Mouse (Mus musculus) left cerebral cortex, adult 18-20 months (tissue): ENCODE measurements around the gene Bahcc1. TPM values are rescaled to one million over a fixed set of nuclear protein-coding genes. Genes with fewer than 3 reads are reported as not detected.

ENCODE experiments used
- DNase-seq, 2 experiments: peaks; one replicate each; pipeline ENCODE4 v3.0.0; 2021 to 2022; ENCODE audit warnings: low spot score in 2 of 2, mixed read lengths in 1 of 2
- total RNA-seq, 2 experiments: library from RNA; stranded (reverse); gene quantifications; 2 replicates each; pipeline ENCODE4 v1.2.3; 2021

Bahcc1 gene
- total RNA-seq, 2 experiments from 2014 or later, result 18.8 to 19.0 TPM

DNA sequence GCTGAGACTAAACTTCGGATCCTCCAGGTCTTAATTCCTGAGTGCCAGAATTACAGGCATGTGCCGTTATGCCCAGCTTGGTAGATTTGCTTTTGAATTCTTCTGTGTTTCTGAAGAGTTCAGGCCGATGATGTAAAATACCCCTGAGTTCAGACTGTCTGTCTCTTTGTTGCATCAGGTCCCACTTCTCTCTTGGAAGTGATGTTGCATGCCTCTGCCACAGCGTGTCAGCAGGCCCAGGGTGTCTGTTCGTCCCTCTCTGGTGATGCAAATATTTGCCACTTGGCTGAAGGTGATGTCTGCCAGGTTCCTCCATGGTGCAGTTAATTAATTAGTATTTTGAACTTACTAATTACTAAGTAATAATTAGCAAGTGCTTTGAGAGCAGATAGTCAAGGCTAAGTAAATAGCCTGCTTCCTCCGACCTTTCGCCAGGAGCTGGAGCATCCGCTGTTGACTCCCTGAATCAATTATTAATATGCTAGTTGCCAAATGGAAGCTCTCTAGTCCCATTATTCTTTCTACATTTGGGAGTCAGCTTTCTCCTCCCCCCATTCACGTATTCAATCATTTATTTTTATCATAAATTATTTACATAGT is 26.6 kb upstream of the Bahcc1 start:
- DNase-seq, result no peak

DNA sequence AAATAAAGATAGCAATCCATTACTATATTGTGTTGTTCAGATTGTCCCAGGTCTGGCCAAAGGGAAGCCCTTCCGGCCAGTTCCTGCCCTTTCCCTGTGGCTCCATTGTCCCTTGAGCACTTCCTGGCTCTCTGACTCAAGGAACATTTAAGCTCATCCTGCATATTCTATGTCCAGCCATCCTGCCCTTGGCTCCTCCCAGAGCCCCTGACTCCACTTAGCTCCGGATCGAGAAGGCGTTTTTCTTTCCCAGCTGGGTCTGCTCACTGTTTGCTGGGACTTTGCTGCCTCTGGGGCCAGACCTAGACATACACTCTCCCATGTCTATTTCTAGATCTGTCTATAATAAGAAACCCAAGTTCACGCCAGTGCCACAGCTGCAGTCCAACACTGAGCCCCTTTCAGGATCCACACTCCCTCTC is 26.1 kb upstream of the Bahcc1 start:
- no peak for DNase-seq

DNA sequence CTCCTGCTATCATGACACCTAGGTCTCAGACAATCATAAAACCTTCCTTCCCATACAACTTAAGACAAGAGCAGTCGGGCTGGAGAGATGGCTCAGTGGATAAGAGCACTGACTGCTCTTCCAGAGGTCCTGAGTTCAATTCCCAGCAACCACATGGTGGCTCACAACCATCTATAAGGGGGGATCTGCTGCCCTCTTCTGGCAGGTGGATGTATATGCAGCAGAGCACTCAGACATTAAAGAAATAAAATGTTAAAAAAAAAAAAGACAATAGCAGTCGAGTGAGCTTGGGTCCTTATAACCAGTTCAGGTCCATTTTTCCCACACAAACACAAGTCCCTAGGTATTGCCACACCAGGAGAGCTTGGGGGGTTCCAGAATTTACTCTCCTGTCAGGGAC is 23.9 kb upstream of the Bahcc1 start:
- DNase-seq, result no peak

DNA sequence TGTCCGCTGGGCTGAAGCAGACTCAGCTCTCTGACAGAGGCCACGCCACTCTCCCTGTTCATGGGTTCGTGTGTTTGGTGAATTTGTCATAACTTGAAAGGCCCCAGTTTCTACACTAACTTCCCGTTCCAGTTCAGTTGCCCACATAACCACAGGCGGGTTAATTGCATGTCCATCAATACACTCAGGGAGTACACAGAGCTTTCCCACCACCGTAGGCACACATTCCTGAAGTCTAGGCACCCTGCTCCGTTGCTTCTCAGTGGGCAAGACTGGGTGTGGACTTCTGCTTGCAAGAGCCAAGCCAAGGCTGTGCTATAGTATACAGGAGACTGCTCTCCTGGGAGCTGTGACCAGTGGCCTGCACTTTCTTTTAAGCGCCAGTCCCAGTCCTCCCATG is 23.3 kb upstream of the Bahcc1 start:
- no peak for DNase-seq

DNA sequence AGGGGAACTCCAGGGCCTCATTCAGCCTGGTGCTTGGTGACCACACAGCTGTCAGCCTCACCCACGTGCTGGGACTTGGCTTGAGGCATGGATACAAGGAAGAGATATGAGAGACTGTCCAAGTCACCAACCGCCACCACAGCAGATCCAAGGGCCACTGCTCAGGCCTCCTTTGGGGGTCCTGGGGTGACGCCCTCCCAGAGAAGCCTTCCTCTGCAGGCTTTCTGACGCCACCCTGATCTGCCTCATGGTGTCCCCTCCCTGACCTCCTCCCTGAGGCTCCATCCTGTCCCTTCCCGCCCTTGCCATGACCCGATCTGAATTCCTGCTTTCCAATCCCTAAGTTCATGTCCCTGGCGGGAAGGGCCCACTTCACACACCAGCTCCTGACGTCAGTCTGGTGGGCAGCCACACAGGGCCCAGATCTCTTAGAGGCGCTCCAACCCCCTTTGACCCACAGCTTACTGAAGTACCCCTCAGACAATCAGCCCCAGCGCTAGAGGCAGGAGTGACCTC is 17.0 kb upstream of the Bahcc1 start:
- no peak for DNase-seq

DNA sequence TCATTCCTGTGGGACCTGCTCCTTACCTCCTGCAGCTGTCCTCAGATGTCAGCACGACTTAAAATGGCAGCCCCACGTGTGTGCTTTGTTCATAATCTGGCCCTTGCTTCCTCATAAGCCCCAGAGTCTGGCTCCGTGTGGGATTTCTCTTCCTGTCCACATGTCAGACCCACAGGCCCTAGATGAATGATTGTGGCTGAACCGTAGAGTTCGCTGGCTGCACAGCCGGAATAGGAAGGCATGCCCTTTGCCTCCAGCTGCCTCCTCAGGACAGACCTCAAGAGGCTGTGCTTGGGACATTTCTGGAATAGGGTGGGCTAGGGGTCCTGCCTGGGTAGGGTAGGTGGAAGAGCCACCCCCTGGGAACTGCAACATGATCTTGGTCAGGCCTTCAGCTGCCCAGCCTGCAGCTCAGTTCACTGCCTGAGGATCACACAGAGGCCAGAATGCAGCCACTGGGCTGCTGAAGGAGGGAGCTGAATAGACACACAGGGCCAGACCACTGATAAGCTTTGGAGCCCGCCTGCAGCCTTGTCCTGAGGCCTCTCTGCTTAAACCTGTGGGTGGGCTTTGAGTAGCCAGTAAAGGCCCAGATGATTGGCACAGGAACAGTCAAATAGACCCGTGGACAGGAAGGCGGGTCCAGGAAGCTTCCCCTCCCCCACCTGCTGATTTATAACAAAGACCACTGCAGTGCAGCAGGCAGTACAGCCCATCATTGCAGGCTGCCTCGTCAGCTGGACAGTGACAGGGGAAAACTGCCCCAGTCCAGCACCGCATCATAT is 16.0 kb upstream of the Bahcc1 start:
- DNase-seq, result no peak

DNA sequence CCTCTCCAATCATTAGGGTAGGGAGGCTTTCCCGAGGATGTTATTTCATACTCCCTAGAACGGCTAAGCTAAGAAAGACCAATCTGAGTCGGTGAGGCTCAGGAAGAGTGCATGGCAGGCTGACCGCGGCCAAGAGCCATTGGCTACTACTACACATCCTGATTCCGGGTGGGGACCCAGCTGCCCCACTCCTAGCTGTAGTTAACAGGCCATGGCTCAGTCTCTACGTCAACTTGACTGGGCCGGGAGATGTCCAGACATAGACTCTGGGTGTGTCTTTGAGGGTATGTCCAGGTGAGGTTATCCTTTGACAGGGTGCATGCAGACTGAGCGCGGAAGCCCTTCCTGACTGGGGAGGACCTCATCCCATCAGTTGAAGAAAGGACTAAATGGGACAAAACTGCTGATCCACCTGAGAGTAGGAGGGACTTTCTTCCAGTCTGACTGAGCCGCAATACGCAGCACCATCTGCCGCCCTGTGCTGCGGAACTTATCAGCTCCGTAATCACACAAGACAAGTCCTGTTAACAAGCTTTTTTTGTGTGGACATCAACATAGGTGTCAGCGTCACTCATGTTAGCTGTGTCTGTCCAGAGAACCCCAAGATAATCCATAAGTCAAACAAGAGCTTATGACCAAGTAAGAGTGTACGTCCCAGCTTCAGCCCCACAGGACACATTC is 14.4 kb upstream of the Bahcc1 start:
- no peak for DNase-seq

DNA sequence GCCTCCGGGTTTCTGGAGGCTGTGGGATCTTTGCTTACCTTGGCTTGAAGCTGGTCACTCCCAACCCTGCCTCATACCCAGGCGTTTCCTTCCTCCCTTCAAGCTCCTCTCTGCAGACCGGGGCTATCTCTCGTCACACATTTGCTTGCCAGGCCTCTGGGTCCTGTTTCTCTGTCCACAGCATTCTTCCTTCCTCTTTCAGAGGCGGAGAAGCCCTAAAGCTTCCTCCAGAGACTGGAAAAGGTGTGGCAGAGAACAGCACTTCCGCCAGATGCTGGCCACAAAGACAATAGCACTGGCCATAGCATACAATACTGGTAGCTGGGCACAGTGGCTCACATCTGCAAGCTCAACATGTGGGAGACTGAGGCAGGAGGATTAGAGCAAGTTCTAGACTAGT is 13.8 kb upstream of the Bahcc1 start:
- DNase-seq, result no peak

DNA sequence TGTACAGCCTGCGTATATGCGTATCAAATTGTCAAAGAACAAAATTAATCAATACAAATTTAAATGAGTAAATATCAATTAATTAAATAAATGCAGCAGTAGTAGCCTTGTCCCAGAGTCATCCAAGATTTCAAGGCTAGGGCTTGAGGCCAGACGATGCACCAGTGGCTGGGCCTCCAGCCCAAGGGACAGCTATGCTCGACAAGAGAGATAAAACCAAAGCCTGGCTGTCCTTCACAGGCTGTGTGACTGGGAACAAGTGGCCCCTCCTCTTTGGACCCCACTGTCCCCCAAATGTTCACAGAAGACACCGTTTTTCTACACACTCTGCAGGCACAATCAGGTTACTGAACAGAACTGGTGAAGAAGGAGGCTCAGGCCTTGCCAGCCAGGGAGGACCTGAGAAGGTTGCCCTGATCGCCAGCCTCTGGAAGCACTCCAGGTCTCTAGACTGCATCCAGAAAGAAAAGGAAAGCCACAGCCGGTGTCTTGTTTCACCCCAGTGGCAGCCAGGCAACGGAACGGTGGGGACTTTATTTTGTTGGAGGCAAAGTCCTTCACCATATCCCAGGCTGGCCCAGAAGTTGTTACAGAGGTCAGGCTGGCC is 12.7 kb upstream of the Bahcc1 start:
- no peak for DNase-seq

DNA sequence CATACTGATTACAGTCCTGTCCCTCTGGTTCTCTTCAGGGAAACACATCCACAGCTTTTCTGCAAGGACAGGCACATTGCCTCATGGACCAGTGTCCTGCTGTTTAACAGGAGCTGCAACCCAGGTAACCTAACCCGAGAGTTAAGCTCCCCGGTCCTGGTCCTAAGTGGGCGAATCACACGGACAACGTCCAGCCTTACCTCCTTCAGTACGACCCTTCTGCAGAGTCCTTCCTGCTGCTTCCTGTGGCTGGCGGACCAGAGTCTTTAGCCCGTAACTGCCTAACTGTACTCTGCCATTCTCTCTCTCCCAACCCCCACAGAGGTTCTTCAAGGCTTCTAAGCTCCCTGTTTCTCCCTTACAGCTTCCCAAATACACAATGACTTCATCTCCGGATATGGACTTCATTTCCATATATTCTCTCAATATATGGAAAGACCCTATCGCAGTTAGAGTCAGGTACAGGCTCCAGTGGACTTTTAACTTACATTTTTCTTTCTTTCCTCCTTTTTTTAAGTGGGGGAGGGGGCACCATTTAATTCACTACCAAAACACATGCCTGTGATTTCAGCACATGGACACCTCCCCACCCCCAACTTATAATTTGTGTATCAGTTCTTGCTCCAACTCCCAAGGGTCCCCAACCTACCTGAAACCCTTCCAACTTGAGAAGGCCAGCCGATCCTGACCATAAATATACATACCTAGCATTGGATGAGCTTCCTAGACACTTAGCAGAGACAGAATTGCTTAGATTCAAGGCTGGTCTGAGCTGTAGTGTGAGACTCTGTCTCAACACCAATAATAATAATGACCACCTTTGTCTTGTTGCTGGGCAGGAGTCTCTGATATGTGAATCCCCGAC is 11.6 kb upstream of the Bahcc1 start:
- no peak for DNase-seq

DNA sequence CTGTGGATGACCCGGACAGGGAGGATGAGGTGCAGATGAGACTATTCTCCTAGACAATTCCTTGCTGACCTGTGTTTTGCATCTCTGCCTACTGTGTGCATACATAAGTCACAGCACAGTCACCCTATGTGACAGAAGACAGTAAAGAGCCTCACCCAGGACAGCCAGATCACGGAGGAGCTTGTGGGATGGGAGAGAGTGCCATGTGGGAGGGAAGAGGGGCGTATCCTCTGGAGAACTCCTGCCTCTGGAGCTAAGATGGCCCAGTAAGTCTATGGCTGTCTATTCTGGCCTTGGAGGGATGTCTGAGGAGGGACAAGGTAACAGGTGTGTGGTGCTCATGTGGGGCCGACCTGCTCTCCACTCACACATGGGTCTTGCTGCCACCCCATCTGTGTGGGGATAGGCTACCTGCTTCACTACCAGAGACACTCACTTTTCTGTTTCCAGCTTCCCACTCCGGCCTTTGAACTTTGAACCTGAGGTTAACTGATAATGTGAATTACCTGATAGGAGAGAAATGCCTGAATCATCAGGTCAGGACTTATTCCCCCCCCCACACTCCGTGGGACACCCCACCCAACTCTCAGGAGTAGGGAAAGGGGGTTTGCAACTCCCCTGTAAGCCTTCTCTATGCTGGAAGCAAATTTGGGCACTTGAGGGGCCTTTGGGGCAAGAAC is 10.2 kb upstream of the Bahcc1 start:
- DNase-seq, result no peak

DNA sequence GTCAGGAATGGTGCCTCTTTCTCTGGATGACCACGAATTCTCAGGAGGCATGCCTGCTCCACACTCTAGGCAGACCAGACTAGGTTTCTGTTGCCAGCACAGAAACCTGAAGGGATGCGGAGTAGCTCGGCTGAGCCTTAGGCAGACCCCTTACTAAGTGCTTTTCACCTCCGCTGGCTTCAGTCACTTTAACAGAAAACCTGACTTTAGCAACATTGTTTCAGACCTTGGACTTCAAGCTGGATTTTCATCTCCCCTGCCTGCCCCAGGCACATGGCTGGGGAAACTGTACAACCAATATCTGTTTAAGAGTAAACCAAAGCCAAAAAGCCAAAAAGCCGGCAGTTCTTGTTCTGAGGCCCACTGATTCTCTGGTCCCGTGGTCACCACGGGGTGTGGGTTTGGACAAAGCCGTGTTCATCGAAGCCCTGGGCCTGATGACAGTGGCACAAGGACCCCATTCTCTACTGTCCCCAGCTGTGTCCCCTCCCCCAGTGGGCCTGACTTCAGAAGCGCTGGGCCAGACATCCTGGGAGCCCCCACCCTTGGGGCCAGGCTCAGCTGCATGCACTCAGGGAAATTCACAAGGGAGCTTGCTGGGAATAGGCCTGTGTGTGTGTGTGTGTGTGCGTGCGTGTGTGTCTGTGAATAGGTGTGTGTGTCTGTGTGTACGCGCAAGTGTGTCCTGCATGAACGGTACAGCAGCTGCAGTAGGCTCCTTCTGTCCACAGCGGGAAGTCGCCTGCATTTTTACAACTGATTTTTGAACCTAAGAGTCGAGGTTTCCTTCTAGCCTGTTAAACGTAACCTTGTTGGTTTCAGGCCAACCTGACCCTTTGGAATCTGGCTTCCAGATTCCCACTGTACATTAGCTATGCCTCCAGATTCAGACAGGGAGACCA is 8.9 kb upstream of the Bahcc1 start:
- peak; percentile 49 to 59 for DNase-seq

DNA sequence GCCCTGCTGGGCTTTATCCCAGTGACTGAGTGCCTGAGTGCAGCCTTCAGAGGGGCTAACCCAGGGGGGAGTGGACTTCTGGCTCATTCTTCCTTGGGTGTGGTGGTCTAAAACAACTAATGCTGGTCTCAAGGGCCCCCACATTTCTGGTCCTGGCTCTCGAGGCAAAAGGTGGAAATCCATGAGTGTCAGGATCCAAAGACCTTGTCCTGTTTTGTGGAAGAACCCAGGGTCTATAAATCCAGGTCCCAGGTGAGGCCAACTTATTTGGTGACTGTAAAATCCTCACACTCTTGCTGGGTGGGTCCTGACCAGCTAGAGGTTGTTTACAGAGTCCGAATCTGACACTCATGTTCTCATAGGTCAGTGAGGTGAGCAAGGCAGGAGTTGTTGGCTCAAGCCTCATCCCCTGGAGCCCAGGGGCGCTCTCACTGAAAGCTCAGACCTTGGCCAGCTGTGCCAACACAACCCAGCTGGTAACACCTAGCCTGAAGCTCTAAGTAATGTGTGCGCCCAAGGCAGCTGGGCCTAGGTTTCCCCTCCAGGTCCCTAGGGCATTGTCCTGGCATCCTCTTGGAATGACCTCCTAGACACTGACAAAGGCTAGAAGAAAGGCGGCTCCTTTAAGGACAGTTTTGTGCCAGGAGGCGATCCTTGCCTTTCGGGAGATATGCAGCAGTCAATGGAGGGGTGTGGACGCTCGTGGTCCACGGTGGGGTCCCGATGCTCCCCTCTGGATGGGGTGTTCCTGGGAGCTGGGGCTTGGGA is 8.1 kb upstream of the Bahcc1 start:
- DNase-seq, result no peak

DNA sequence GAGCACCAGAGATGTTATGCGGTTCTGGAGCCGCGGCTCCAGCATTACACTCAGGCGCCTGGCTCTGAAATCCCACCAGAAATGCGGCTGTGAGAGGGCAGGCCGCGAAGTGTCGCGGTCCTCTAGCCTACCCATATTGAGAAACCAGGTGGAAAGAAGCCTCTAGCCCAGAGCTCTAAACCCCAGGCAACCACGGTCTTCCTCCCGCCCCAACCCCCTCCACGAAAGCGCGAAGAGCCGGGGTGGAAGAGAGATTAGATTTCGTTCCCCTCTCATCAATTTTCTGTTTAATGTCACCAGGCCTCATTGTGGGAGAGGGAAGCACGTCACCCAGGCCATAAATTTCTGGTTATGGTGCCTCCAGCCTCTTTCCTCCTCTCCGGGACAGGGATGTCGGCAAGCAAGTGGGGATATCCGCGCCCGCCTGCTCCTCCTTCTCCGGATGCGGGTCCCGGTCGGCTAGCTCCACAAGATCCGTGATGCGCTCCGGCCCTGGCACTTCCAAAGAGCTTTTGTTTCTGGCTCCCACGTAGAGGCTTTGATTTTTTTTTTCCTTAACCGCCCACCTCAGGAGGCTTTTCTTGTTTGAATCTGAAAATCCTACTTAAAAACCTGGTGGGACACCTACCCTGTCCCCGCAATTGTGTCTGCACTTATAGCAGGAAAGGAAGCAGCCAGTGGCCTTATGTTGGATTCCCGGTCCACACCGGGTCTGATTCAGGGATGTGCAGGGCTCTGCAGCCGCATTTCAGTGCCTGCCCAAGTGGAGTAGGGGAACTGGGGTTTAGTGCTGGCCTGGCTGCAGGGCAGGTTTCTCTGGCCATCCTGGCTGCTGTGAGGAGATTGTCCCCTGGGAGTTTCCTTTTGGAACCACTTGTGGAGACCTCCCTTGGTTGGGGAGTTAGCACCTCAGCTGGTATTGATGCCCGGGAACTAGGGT is 7.2 kb upstream of the Bahcc1 start:
- DNase-seq, result no peak

DNA sequence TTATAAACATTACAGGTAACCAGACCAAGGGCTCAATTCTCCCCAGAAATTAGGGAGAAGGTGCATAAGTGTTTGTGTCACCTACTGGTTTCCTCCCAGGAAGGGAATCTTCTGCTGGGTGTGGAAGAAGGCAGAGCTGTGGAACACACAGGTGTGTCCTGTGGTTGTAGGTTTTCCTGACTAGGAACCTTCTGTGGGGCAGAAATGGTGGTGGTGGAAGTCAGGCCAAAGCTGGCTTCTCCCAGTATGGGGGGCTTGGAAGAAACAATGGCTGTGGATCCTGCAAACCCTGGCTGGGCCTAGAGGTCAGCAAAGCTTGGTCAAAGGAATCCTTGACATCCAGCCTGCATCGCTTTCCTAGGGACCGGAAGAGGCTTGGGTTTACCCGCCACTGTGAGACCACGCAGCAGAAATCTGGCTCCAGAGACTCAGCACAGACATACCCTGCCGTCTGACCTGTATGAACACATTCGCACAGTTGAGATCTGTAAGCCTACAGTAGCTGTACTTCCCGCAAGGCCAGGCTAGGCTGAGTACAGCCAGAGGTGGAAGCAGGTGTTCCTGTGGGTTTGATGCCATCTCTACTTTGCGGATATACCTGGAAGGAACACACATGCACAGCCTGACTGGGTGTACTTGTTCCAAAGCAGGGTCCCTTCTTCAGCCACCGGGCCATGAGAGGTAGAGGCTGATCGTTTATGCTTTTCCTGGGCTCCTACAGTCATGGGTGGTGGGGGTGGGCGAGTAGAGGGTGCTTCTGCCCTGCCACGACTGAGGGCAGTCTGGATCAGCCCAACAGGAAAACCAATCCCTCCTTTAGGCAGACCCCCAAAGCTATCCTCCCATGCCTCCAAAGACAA is 6.1 kb upstream of the Bahcc1 start:
- DNase-seq, result no peak

DNA sequence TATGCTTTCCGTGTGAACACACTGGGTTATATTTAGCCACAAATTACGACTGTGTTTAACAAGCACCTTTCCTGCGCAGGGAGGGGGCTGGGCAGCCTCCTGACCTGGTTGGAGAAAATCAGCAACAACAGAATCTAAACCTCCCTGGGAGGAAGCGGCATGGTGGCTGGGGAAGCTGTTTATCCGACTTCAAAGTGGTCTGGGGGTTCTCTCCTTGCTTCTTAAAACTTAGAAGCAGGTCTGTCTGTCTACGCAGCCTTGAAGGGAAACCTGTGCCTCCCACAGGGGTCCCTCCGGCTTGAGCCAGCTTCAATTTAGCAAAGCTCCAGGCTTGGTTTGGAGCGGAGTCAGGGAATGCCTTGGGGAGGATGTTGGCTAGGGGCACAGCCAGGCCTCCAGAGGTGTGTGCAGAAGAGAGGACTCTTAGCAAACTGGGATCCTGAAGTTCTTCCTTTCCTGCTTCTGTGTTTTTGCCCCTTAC is 5.1 kb upstream of the Bahcc1 start:
- no peak for DNase-seq
